Mouse (Mus musculus): ENCODE measurements at regions not wholly inside any gene's neighbourhood (a gene's known extent, or its start where the extent isn't known, plus 50 kb on each side); places are given as distances from the start of the nearest gene placed in this dataset.

- Histone ChIP-seq H3K36me3 (no peaks in the 10 kb centered on the region), H3K27ac (replicated peaks) (no peak overlapping the region), H3K4me1 (peaks cover 8% of the 10 kb centered on the region), H3K4me2 (replicated peaks) (no peak overlapping the region), H3K27me3 (no peaks in the 10 kb centered on the region), H3K4me3 (no peak overlapping the region), H3K9me3 (no peaks in the 10 kb centered on the region), H3K9ac (replicated peaks) (no peak overlapping the region)
- no peak for ATAC-seq (replicated peaks)
- WGBS = 93% methylated on average over 3 of the region's 3 CpGs
Measured at GRCm38 (mm10) chr9:120758003-120758402, 171.0 kb upstream of the Ctnnb1 start.

- Histone ChIP-seq H3K9me3 (no peaks in the 10 kb centered on the region), H3K4me2 (replicated peaks) (no peak overlapping the region), H3K4me3 (no peak overlapping the region), H3K4me1 (peaks cover 8% of the 10 kb centered on the region), H3K27ac (replicated peaks) (no peak overlapping the region), H3K9ac (replicated peaks) (no peak overlapping the region), H3K27me3 (no peaks in the 10 kb centered on the region), H3K36me3 (no peaks in the 10 kb centered on the region)
- WGBS = 95% methylated on average over 1 of the region's 1 CpGs
- ATAC-seq (replicated peaks) = no peak
Measured at GRCm38 (mm10) chr9:120758632-120759031, 170.4 kb upstream of the Ctnnb1 start.

GRCm38 (mm10) chr9:120759771-120760170 lies 169.2 kb upstream of the Ctnnb1 start:
- H3K4me1 ChIP-seq = peaks cover 8% of the 10 kb centered on the region
- no peaks in the 10 kb centered on the region for H3K9me3 ChIP-seq
- WGBS = 25% methylated on average over 5 of the region's 5 CpGs
- H3K27ac ChIP-seq (replicated peaks) = peak overlapping the region; percentile 64
- H3K9ac ChIP-seq (replicated peaks) = no peak overlapping the region
- H3K4me3 ChIP-seq = no peak overlapping the region
- H3K27me3 ChIP-seq = no peaks in the 10 kb centered on the region
- ATAC-seq (replicated peaks) = peak; percentile 84
- no peak overlapping the region for H3K4me2 ChIP-seq (replicated peaks)
- H3K36me3 ChIP-seq = no peaks in the 10 kb centered on the region

- H3K4me1 ChIP-seq = peaks cover 8% of the 10 kb centered on the region
- H3K9ac ChIP-seq (replicated peaks) = no peak overlapping the region
- no peak overlapping the region for H3K4me2 ChIP-seq (replicated peaks)
- no peak overlapping the region for H3K4me3 ChIP-seq
- H3K27ac ChIP-seq (replicated peaks) = no peak overlapping the region
- H3K9me3 ChIP-seq = no peaks in the 10 kb centered on the region
- ATAC-seq (replicated peaks) = no peak
- H3K36me3 ChIP-seq = no peaks in the 10 kb centered on the region
- WGBS = 77% methylated on average over 2 of the region's 2 CpGs
- H3K27me3 ChIP-seq = no peaks in the 10 kb centered on the region
Measured at GRCm38 (mm10) chr9:120763802-120764201, 165.2 kb upstream of the Ctnnb1 start.

- no peaks in the 10 kb centered on the region for H3K27me3 ChIP-seq
- no peak overlapping the region for H3K9ac ChIP-seq (replicated peaks)
- peaks cover 5% of the 10 kb centered on the region for H3K4me1 ChIP-seq
- H3K4me3 ChIP-seq = no peak overlapping the region
- no peaks in the 10 kb centered on the region for H3K36me3 ChIP-seq
- ATAC-seq (replicated peaks) = no peak
- WGBS = 83% methylated on average over 9 of the region's 9 CpGs
- H3K4me2 ChIP-seq (replicated peaks) = no peak overlapping the region
- H3K27ac ChIP-seq (replicated peaks) = no peak overlapping the region
- no peaks in the 10 kb centered on the region for H3K9me3 ChIP-seq
Measured at GRCm38 (mm10) chr9:120764663-120765062, 164.4 kb upstream of the Ctnnb1 start.

GRCm38 (mm10) chr9:120765292-120765691 lies 163.7 kb upstream of the Ctnnb1 start:
- Histone ChIP-seq H3K4me1 (no peaks in the 10 kb centered on the region), H3K9ac (replicated peaks) (no peak overlapping the region), H3K27me3 (no peaks in the 10 kb centered on the region), H3K9me3 (no peaks in the 10 kb centered on the region), H3K36me3 (no peaks in the 10 kb centered on the region), H3K27ac (replicated peaks) (no peak overlapping the region), H3K4me2 (replicated peaks) (no peak overlapping the region), H3K4me3 (no peak overlapping the region)
- no peak for ATAC-seq (replicated peaks)
- 84% methylated on average over 4 of the region's 4 CpGs for WGBS

- H3K4me3 ChIP-seq = no peak overlapping the region
- no peaks in the 10 kb centered on the region for H3K4me1 ChIP-seq
- no peak overlapping the region for H3K4me2 ChIP-seq (replicated peaks)
- ATAC-seq (replicated peaks) = no peak
- H3K9me3 ChIP-seq = no peaks in the 10 kb centered on the region
- H3K27me3 ChIP-seq = no peaks in the 10 kb centered on the region
- H3K27ac ChIP-seq (replicated peaks) = no peak overlapping the region
- 86% methylated on average over 2 of the region's 2 CpGs for WGBS
- H3K36me3 ChIP-seq = no peaks in the 10 kb centered on the region
- no peak overlapping the region for H3K9ac ChIP-seq (replicated peaks)
Measured at GRCm38 (mm10) chr9:120766881-120767280, 162.1 kb upstream of the Ctnnb1 start.

GRCm38 (mm10) chr9:120767396-120767795 lies 161.6 kb upstream of the Ctnnb1 start:
- WGBS = 88% methylated on average over 4 of the region's 4 CpGs
- Histone ChIP-seq H3K4me2 (replicated peaks) (no peak overlapping the region), H3K4me1 (no peaks in the 10 kb centered on the region), H3K9ac (replicated peaks) (no peak overlapping the region), H3K36me3 (no peaks in the 10 kb centered on the region), H3K27ac (replicated peaks) (no peak overlapping the region), H3K4me3 (no peak overlapping the region), H3K27me3 (no peaks in the 10 kb centered on the region), H3K9me3 (no peaks in the 10 kb centered on the region)
- no peak for ATAC-seq (replicated peaks)

- 93% methylated on average over 8 of the region's 8 CpGs for WGBS
- Histone ChIP-seq H3K4me3 (no peak overlapping the region), H3K4me1 (no peaks in the 10 kb centered on the region), H3K9ac (replicated peaks) (no peak overlapping the region), H3K27me3 (no peaks in the 10 kb centered on the region), H3K9me3 (no peaks in the 10 kb centered on the region), H3K36me3 (no peaks in the 10 kb centered on the region), H3K27ac (replicated peaks) (no peak overlapping the region), H3K4me2 (replicated peaks) (no peak overlapping the region)
- ATAC-seq (replicated peaks) = no peak
Measured at GRCm38 (mm10) chr9:120769056-120769455, 160.0 kb upstream of the Ctnnb1 start.

GRCm38 (mm10) chr9:120769679-120770078 lies 159.3 kb upstream of the Ctnnb1 start:
- Histone ChIP-seq H3K27ac (replicated peaks) (no peak overlapping the region), H3K4me2 (replicated peaks) (no peak overlapping the region), H3K9me3 (no peaks in the 10 kb centered on the region), H3K9ac (replicated peaks) (no peak overlapping the region), H3K36me3 (no peaks in the 10 kb centered on the region), H3K27me3 (no peaks in the 10 kb centered on the region), H3K4me1 (no peaks in the 10 kb centered on the region), H3K4me3 (no peak overlapping the region)
- ATAC-seq (replicated peaks) = no peak
- 33% methylated on average over 7 of the region's 7 CpGs for WGBS

GRCm38 (mm10) chr9:120770886-120771285 lies 158.1 kb upstream of the Ctnnb1 start:
- no peak overlapping the region for H3K27ac ChIP-seq (replicated peaks)
- no peak overlapping the region for H3K9ac ChIP-seq (replicated peaks)
- no peaks in the 10 kb centered on the region for H3K27me3 ChIP-seq
- no peaks in the 10 kb centered on the region for H3K4me1 ChIP-seq
- no peak for ATAC-seq (replicated peaks)
- no peak overlapping the region for H3K4me3 ChIP-seq
- H3K9me3 ChIP-seq = no peaks in the 10 kb centered on the region
- 50% methylated on average over 1 of the region's 1 CpGs for WGBS
- no peak overlapping the region for H3K4me2 ChIP-seq (replicated peaks)
- no peaks in the 10 kb centered on the region for H3K36me3 ChIP-seq

GRCm38 (mm10) chr9:120771896-120772530 lies 157.0 kb upstream of the Ctnnb1 start:
- no peaks in the 10 kb centered on the region for H3K36me3 ChIP-seq
- no peaks in the 10 kb centered on the region for H3K9me3 ChIP-seq
- 69% methylated on average over 4 of the region's 4 CpGs for WGBS
- H3K4me1 ChIP-seq = no peaks in the 10 kb centered on the region
- H3K27ac ChIP-seq (replicated peaks) = no peak overlapping the region
- no peak overlapping the region for H3K9ac ChIP-seq (replicated peaks)
- no peak overlapping the region for H3K4me2 ChIP-seq (replicated peaks)
- no peak overlapping the region for H3K4me3 ChIP-seq
- no peak for ATAC-seq (replicated peaks)
- H3K27me3 ChIP-seq = no peaks in the 10 kb centered on the region

- Histone ChIP-seq H3K4me3 (no peak overlapping the region), H3K9me3 (no peaks in the 10 kb centered on the region), H3K27ac (replicated peaks) (no peak overlapping the region), H3K4me1 (no peaks in the 10 kb centered on the region), H3K27me3 (no peaks in the 10 kb centered on the region), H3K4me2 (replicated peaks) (no peak overlapping the region), H3K36me3 (no peaks in the 10 kb centered on the region), H3K9ac (replicated peaks) (no peak overlapping the region)
- ATAC-seq (replicated peaks) = no peak
- WGBS = 85% methylated on average over 1 of the region's 1 CpGs
Measured at GRCm38 (mm10) chr9:120774251-120774650, 154.8 kb upstream of the Ctnnb1 start.

Data from forebrain, embryonic 15.5 days (tissue).